Mouse (Mus musculus) gastrocnemius, adult 2 months (tissue): ENCODE data around the gene Cd72. TPM values are rescaled to one million over a fixed set of nuclear protein-coding genes. Genes with fewer than 3 reads are reported as not detected.
A peak's percentile ranks its signal among the peaks of the same experiment; 100 is the strongest.

Experiments used
- DNase-seq: peaks from one replicate; pipeline ENCODE4 v3.0.0; 2022
- H3K27ac ChIP-seq: fragments of 200-600 bp; 2 replicates; pipeline ENCODE4 v1.8.1; 2022; ENCODE audit warnings: mild to moderate bottlenecking
- H3K4me3 ChIP-seq: fragments of 200-600 bp; 2 replicates; pipeline ENCODE4 v1.8.1; 2022; ENCODE audit warnings: mild to moderate bottlenecking, moderate library complexity
- CTCF ChIP-seq: fragments of 200-600 bp; IDR thresholded peaks from 2 replicates; pipeline ENCODE4 v1.8.1; 2022; ENCODE audit warnings: antibody characterized with exemption, mild to moderate bottlenecking, moderate library complexity
- intact Hi-C: fragments of 180-260 bp; cut with DNase I; formaldehyde crosslinking; loops from one replicate; pipeline ENCODE4 v1.15.1; 2025
- total RNA-seq, 2 experiments: library from RNA; stranded (reverse); gene quantifications; 2 replicates each; pipeline ENCODE4 v1.2.3; 2021

Gene Cd72
- total RNA-seq, 2 experiments from 2014 or later: not detected

- TF ChIP-seq CTCF: peak; percentile 78
- peak; percentile 99 for DNase-seq
Observed at GRCm38 (mm10) chr4:43442044-43442443, 12.4 kb downstream of the Cd72 start.

GRCm38 (mm10) chr4:43441639-43442038 lies 12.8 kb downstream of the Cd72 start, which contains the start of gene Tesk1:
Gene Tesk1 (plus strand): TSS chr4:43441939.
- intact Hi-C loops: loop anchor here (1.0 to 5.0 kb wide), 2 partner anchors 37 to 136 kb away; partner anchors contain the start of genes Gba2 and Rgp1
- TF ChIP-seq CTCF: no peak
- peak within 1 kb of the TSS; percentile 97 for H3K4me3 ChIP-seq
- peak within 1 kb of the TSS; percentile 90 for H3K27ac ChIP-seq
- no peak for DNase-seq

More at GRCm38 (mm10) chr4:43442044-43442443, 12.4 kb downstream of the Cd72 start:
- peak overlapping the region; percentile 97 for H3K4me3 ChIP-seq
- intact Hi-C loops: loop anchor here (1.0 to 5.0 kb wide), 2 partner anchors 36 to 135 kb away; partner anchors contain the start of genes Gba2 and Rgp1
- H3K27ac ChIP-seq: peak overlapping the region; percentile 90

- no peak for TF ChIP-seq CTCF
- DNase-seq: peak; percentile 7
- intact Hi-C loops: loop anchor here (10.0 kb wide), 1 partner anchor 282 kb away; the partner anchor contains the start of gene Olfr71
Observed at GRCm38 (mm10) chr4:43432832-43433231, 21.6 kb downstream of the Cd72 start.

DNA sequence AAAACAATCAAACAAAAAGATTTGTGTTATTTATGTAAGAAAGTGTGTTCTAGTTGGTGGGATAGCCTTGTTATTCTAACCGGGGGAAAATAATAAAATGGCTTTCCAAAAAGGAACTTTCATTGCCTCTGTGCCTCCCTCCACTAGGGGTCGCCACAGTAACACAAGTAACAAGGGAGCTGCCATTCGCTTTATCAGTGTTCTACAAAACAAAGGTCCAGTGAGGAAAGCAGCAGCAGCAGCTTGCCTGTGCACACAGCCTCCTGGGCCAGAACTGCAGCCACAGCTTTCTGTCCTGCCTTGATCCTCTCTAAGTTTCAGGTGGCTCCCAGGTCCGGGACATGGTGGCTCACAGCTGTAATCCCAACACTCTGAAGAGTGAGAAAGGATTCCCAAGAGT lies 22.7 kb downstream of the Cd72 start:
- intact Hi-C loops: loop anchor here (1.0 to 10.0 kb wide), 2 partner anchors 48 to 283 kb away; partner anchors contain the start of gene Olfr71
- Histone ChIP-seq H3K27ac (peak overlapping the region; percentile 63; the same call in 1 of the 2 replicates), H3K4me3 (no peak overlapping the region)
- peak; percentile 92 for TF ChIP-seq CTCF
- DNase-seq: peak; percentile 84

More at GRCm38 (mm10) chr4:43432832-43433231, 21.6 kb downstream of the Cd72 start:
- Histone ChIP-seq H3K4me3 (no peak overlapping the region), H3K27ac (no peak overlapping the region)

DNA sequence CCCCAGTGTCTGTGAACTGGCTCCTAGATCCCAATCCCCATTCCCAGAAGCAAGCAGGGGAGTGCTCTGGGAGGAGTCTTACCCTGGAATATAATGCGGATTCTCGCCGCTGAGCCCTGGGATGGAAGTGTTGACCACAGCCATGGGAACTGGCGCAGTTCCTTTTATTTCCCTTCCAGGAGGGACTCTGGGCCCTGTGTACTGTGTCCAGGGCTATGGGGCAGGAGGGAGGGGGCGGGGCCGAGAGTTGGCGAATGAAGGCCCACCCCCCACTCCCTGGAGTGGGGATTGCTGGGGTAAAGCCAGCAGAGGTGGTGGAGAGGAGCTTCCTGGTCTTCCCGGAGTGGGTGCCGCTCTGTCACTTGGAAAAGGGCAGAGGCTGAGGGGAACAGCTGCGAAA lies 25.5 kb downstream of the Cd72 start, which contains the start of gene Fam166b:
Gene Fam166b (minus strand): TSS at position 189 of the 400 bp plus-strand sequence.
- no peak for TF ChIP-seq CTCF
- H3K27ac ChIP-seq: peak within 1 kb of the TSS; percentile 58
- intact Hi-C loops: no loop called here
- H3K4me3 ChIP-seq: no peak within 1 kb of the TSS
- peak; percentile 53 for DNase-seq

DNA sequence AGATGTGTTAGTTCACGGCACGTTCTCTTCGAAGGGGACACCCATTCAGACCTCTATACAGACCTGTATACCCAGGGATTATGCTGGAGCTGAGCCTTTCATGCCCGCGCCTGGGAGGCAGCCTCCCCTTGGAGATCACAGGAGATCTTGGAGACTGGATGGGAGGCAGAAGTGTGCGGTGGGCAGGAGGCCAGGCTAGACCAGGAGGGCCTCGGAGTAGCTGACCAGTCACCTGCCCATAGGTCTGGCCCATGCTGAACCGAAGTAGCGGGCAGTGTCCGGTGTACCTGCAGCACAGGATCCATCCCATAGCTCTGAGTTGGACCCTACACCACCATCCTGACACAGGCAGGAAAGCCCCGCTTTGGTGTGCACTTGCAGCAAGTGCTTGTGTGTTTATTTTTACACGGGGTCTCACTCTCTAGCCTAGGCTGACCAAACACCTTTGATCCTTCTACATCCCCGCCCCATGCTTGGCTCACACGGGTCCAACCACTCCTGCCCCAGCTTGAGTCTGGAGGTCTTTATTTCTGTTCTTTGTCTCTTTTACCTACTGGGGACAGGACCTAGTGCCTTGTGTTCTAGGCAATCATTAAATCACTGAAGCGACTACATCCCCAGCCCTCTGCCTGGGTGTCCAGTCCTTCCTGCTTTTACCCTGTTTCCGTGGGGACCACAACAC lies 26.1 kb downstream of the Cd72 start:
- intact Hi-C loops: no loop called here
- DNase-seq: peak; percentile 34
- no peak for TF ChIP-seq CTCF
- Histone ChIP-seq H3K27ac (peak overlapping the region; percentile 58), H3K4me3 (no peak overlapping the region)

GRCm38 (mm10) chr4:43427501-43428179 lies 26.8 kb downstream of the Cd72 start:
- intact Hi-C loops: no loop called here
- no peak for DNase-seq

GRCm38 (mm10) chr4:43426487-43426886 lies 27.9 kb downstream of the Cd72 start:
- peak overlapping the region; percentile 1; the same call in 1 of the 2 replicates for H3K27ac ChIP-seq
- no peak overlapping the region for H3K4me3 ChIP-seq
- no peak for TF ChIP-seq CTCF
- peak; percentile 16 for DNase-seq
- intact Hi-C loops: no loop called here

More at GRCm38 (mm10) chr4:43427501-43428179, 26.8 kb downstream of the Cd72 start:
- no peak for TF ChIP-seq CTCF
- Histone ChIP-seq H3K4me3 (no peak overlapping the region), H3K27ac (no peak overlapping the region; the same call in 1 of the 2 replicates)

GRCm38 (mm10) chr4:43425648-43426380 lies 28.6 kb downstream of the Cd72 start:
- Histone ChIP-seq H3K4me3 (no peak overlapping the region), H3K27ac (no peak overlapping the region)
- intact Hi-C loops: no loop called here
- TF ChIP-seq CTCF: no peak
- peak; percentile 18 for DNase-seq

GRCm38 (mm10) chr4:43425197-43425596 lies 29.2 kb downstream of the Cd72 start:
- no peak for TF ChIP-seq CTCF
- Histone ChIP-seq H3K27ac (no peak overlapping the region), H3K4me3 (no peak overlapping the region)
- no peak for DNase-seq
- intact Hi-C loops: no loop called here

GRCm38 (mm10) chr4:43424072-43424471 lies 30.4 kb downstream of the Cd72 start:
- Histone ChIP-seq H3K4me3 (no peak overlapping the region), H3K27ac (peak overlapping the region; percentile 44; the same call in 1 of the 2 replicates)
- no peak for TF ChIP-seq CTCF
- DNase-seq: no peak
- intact Hi-C loops: loop anchor here (5.0 kb wide), 1 partner anchor 377 kb away; the partner anchor contains the start of gene Fam214b
